Mouse (Mus musculus): ENCODE measurements around the gene Mettl26. TPM values are rescaled to one million over a fixed set of nuclear protein-coding genes. Genes with fewer than 3 reads are reported as not detected.
A peak's percentile ranks its signal among the peaks of the same experiment; 100 is the strongest.

Mettl26 gene
- total RNA-seq, 2 experiments from 2014 or later = 27.7 to 33.7 TPM

- intact Hi-C loops (cut with DNase I) = loop anchor here (5.0 kb wide), 1 partner anchor 36 kb away; the partner anchor contains the start of gene Mcrip2
- peak; percentile 65 for DNase-seq
These were observed 43.2 kb upstream of the Mettl26 start for GRCm38 (mm10) chr17:25831451-25832281.

DNA sequence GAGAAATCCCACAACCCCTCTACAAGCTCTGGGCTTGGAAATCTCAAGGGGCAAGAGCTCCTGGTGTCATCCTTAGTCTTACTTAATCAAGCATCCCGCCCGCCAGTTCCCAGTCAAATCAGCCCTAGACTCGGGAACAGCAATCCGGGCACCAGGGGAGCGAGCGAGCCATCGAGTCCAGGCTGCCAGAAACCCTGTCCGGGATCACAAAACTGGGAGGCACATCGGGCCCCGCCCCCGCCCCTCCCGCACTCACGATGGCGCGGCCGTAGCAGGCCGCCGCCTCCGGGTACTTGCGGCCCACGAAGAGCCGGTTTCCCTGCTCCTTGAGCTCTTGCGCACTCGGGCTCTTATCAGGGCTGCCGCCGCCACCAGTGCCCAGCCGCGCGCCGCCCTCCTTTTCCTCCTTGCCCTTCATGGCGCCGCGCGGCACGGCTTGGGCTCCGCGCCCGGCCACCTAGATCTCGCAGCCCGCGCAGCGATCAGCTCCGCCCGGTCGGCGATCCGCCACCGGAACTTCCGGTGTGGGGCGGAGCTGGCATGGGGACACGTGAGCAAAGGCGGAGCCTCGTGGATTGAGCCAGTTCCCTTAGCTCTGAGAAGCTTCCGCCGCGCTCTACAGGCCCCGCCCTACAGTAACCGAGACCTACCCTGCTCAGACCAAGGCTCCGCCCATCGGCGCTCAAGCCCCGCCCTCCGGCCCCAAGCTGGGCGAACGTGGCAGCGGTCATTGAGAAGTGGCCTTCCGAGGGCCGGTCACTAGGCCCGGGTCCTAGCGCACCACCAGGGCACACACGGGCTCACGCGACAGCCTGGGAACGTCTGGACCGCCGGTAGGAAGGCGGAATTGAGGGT, 42.2 kb upstream of the Mettl26 start:
- TF ChIP-seq CTCF (IDR thresholded peaks at IDR 0.05) = no peak; the same call in 1 of the 2 replicates
- Histone ChIP-seq H3K27ac (peak overlapping the region; percentile 99), H3K4me3 (peak overlapping the region; percentile 95)
- DNase-seq = peak; percentile 100
- intact Hi-C loops (cut with DNase I) = loop anchor here (5.0 kb wide), 1 partner anchor 35 kb away; the partner anchor contains the start of gene Mcrip2

More at GRCm38 (mm10) chr17:25831451-25832281, 43.2 kb upstream of the Mettl26 start:
- peak overlapping the region; percentile 99 for H3K27ac ChIP-seq
- H3K4me3 ChIP-seq = peak overlapping the region; percentile 95
- TF ChIP-seq CTCF (IDR thresholded peaks at IDR 0.05) = no peak

DNA sequence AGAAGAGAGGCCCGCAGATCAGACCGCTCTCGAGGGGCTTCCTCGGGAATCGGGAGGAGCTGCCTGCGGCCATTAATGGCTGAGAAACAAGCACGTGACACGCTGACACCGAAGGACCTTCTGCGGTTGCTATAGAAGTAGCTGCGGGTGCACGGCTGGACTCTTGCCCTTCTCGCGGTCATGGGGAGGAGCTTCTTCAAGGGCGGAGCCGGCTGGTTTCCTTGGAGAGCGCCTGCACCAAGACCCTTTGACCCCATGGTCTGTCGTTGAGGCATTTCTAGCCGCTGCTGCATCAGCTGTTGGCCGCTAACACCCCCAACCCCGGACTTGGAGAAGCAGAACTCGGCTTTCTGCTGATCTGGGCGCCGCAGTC, 41.6 kb upstream of the Mettl26 start, which contains the start of gene Stub1:
Gene Stub1 (minus strand): TSS at position 114 of the 373 bp plus-strand sequence.
- peak; percentile 97 for DNase-seq
- no peak for TF ChIP-seq CTCF (IDR thresholded peaks at IDR 0.05)
- Histone ChIP-seq H3K4me3 (peak within 1 kb of the TSS; percentile 95), H3K27ac (peak within 1 kb of the TSS; percentile 99)
- intact Hi-C loops (cut with DNase I) = loop anchor here (5.0 kb wide), 1 partner anchor 34 kb away; the partner anchor contains the start of gene Mcrip2

DNA sequence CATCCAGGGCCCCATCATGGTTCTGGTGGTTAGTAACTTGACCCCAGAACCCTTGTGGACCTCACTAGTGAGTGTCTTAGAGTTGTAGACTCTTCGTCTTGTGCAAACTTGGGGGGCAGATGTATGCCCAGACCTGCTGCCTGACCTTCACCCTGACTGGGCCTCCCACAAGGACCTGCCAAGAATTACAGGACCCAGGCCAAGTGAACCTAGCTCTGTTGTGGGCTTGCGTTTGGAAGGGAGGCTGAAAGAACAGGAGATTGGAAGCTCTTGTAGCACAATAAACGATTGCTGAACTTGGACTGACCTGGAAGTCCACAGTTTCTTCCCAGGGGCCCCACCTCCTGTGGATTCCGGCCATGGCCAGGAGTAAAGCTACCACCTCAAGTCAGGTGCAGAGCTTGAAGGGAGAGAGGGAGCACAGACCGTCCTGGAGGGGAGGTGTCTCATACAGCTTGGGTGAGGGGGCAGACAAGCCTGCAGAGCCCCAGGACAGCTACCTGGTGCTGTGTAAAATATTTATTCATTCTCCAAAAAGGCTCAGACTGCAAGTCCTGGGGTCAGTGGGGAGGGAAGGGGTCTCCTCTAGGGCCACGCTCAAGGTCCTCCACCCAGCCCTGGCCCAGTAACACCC, 40.8 kb upstream of the Mettl26 start:
- intact Hi-C loops (cut with DNase I) = loop anchor here (5.0 kb wide), 1 partner anchor 33 kb away; the partner anchor contains the start of gene Mcrip2
- peak overlapping the region; percentile 95 for H3K4me3 ChIP-seq
- peak; percentile 58 for DNase-seq
- peak overlapping the region; percentile 99 for H3K27ac ChIP-seq
- no peak for TF ChIP-seq CTCF (IDR thresholded peaks at IDR 0.05)

DNA sequence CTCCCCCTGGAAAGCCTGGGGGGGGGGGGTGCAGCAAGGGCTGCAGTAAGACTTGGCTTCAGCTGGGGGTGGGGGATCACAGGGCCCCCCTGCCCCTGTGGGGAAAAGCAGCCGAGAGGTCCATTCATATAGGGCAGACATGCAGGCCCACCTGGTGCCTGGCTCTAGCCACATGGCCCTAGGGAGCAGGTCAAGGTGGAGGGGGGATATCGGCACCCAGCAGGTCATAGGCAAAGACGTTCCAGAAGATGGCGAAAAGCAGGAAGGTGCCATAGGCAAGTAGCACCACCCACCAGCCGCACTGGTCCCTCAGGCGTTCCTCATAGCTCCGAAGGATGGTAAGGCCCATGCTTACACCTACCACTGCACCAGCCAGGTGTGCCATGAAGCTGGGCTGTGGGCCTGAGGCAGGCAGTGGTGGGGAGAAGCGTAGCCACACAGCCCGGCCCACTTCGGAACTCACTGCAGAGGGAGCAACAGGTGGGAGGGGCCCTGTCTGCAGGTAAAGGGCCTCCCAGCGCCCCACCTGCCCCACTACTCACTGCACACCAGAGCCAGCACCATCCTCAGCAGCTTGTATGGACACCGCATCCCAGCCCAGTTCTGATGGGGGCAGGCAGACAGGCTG, 40.2 kb upstream of the Mettl26 start:
- H3K27ac ChIP-seq = peak overlapping the region; percentile 99
- no peak for DNase-seq

DNA sequence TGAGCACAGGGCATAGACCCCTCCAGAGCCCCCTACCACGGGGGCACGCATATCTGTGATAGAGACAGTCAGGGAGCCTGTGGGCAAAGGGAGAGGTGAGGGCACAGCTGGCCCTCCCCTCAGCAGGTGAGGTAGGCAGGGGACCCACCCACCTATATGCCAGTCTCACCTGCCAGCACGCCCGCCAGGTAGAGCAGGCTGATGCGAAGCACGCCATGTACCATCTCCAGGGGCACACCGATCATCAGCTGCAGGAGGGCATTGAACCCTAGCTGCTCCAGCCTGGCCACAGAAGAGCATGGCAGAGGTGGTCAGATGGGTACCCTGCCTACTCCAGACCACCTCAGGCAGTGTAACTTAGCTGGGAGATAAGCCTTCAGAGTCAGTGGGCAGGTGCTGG, 39.6 kb upstream of the Mettl26 start:
- no peak for TF ChIP-seq CTCF (IDR thresholded peaks at IDR 0.05)
- no peak for DNase-seq
- intact Hi-C loops (cut with DNase I) = no loop called here
- Histone ChIP-seq H3K4me3 (peak overlapping the region; percentile 95), H3K27ac (peak overlapping the region; percentile 99)

More for the DNA sequence above, 40.2 kb upstream of the Mettl26 start:
- intact Hi-C loops (cut with DNase I) = loop anchor here (5.0 kb wide), 1 partner anchor 33 kb away; the partner anchor contains the start of gene Mcrip2
- H3K4me3 ChIP-seq = peak overlapping the region; percentile 95
- no peak for TF ChIP-seq CTCF (IDR thresholded peaks at IDR 0.05)

GRCm38 (mm10) chr17:25835816-25836215, 39.1 kb upstream of the Mettl26 start:
- TF ChIP-seq CTCF (IDR thresholded peaks at IDR 0.05) = no peak
- H3K27ac ChIP-seq = peak overlapping the region; percentile 99
- peak overlapping the region; percentile 95 for H3K4me3 ChIP-seq
- DNase-seq = no peak
- intact Hi-C loops (cut with DNase I) = no loop called here

- H3K4me3 ChIP-seq = peak overlapping the region; percentile 95
- DNase-seq = peak; percentile 66
- no peak for TF ChIP-seq CTCF (IDR thresholded peaks at IDR 0.05)
- H3K27ac ChIP-seq = peak overlapping the region; percentile 99
- intact Hi-C loops (cut with DNase I) = no loop called here
These were observed 38.3 kb upstream of the Mettl26 start for GRCm38 (mm10) chr17:25836397-25837075.

DNA sequence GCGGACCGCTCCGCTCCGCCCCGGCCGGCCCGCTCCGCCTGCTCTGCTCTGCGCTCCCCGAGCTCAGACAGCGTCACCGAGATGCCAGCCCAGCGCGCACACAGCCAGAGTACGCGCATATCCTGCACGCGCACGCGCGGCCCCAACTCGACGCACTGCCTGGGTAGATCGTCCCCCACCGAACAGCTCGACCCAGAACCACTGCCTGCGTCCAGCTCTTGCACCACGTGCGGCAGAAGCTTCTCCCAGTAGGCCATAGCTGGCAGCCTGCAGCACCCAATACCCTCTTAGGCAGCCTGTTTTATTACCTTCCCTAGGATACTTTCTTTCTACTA, 37.8 kb upstream of the Mettl26 start, which contains the start of gene Rhbdl1:
Gene Rhbdl1 (minus strand): TSS at position 220 of the 335 bp plus-strand sequence.
- H3K27ac ChIP-seq = peak within 1 kb of the TSS; percentile 99
- peak; percentile 93 for DNase-seq
- intact Hi-C loops (cut with DNase I) = no loop called here
- H3K4me3 ChIP-seq = peak within 1 kb of the TSS; percentile 95
- no peak for TF ChIP-seq CTCF (IDR thresholded peaks at IDR 0.05)

- DNase-seq = peak; percentile 40
- H3K27ac ChIP-seq = peak overlapping the region; percentile 99
- no peak for TF ChIP-seq CTCF (IDR thresholded peaks at IDR 0.05)
- peak overlapping the region; percentile 95 for H3K4me3 ChIP-seq
- intact Hi-C loops (cut with DNase I) = no loop called here
These were observed 37.3 kb upstream of the Mettl26 start for GRCm38 (mm10) chr17:25837533-25837932.

DNA sequence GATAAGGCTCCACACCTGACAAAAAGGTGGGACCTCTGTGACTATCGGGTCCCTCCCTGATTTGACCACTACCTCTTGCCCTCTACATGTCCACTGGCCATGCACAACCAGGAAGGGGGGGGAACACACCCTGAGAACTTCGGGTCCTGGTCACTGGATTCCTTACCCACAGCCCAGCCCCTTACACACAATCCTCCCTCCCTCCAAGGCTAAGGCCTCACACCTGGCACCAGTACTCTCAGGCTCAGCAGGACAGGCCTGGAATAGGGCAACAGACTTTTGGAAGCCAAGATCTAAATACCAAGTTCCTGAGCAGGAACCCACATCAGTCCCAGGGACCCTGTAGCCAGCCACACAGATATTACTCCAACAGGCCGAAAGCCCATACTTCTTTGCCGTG, 36.0 kb upstream of the Mettl26 start:
- Histone ChIP-seq H3K4me3 (peak overlapping the region; percentile 28), H3K27ac (peak overlapping the region; percentile 99)
- intact Hi-C loops (cut with DNase I) = no loop called here
- TF ChIP-seq CTCF (IDR thresholded peaks at IDR 0.05) = no peak
- peak; percentile 65 for DNase-seq
